Mouse (Mus musculus) liver, adult (tissue): ENCODE measurements around the gene Nbeal1.

Experiments used
- GATA4 ChIP-seq: IDR thresholded peaks from 2 replicates; pipeline ENCODE4 v1.6.1; 2014; ENCODE audit warnings: mild to moderate bottlenecking, low read length; ENCODE audit not compliant: insufficient replicate concordance

Gene Nbeal1

DNA sequence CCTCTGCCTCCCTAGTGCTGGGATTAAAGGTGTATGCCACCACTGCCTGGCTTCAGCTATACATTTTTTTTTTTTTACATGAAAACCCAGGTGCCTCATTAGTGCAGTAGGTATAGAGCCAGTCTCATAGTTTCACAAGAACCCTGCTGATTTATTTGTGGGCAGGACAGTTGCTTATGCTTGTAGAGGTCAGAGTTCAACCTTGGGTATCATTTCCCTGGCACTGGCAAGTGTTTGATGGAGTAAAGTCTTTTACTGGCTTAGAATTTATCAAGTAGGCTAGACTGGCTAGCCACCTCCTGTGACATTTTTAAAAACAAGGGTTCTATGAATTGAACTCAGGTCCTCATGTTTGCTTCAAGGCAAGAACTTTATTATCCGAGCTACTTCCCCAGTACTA, 113.5 kb downstream of the Nbeal1 start:
- no peak for TF ChIP-seq GATA4

DNA sequence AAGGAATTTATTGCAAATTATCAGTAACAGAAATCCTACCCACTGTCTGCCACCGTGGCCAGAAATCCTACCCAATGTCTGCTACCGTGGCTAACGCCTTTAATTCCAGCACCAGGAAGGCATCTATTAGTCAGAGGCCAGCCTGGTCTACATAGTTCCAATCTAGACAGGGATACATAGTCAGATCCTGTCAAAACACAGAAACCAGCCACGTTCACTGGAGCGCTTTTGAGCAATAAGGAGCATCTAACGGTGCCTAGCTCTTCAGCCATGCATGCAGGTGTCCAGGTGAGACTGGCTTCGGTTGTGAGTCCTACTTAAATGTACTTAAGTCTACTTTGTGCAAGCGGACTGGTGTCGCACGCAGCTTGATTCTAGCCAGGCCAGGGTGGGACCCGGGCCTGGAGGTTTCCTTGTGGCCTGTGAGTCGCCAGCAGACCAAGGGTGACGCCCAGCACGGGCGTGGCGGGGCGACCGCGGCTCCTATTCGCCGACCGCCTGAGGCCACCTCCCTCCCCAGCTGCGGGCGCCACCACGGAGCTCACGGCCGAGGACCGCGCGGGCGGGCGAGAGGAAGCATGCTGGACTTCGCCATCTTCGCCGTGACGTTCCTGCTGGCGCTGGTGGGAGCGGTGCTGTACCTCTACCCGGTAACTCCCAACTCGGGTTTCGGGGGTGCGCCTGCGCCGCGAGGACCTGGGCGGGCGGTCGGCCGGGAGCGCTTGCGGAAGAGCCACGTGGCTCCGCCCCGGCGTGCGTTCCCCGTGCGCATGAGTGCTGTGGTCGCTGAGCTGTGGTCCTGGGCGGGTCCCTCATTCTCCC, 162.6 kb downstream of the Nbeal1 start, which contains the start of gene Cyp20a1:
TSS of gene Cyp20a1 (plus strand) at position 516 of the 822 bp plus-strand sequence.
- no peak for TF ChIP-seq GATA4

DNA sequence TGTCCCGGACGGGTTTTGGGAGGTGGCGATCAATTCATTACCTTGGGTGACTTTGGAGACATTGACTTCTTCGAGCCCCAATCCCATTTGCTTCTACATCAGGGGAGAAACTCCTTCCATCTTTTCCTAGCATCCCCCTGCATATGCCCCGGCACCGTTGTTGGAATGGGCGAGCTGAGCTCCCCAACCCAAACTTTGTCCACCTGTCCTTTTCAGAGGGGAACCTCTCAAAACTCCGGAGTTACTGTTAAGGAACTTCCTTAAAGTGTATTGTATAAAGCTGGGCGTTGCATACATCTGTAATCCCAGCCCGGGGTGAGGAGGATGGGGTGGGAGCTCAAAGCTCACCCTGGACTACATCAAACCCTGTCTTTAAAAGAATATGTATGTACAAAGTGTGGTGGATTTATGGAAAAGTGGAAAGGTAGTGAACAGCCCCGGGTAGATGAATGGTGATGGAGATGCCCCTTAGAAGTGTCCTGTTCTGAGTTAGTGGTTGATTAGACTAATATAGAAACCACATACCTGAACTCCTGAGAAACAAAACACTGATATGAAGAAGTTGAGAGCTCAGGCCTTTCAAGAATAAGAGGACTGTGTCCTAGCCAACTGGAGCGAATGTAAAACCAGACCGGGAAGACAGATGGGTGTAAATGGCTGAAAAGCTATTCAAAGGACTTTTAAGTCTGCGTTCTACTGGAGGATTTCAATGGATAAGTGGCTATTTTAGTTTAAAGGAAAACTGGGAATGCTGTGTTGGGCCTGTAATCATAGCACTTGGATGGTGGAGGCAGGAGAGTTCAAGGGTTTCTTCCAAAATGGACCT, 163.4 kb downstream of the Nbeal1 start:
- TF ChIP-seq GATA4, result no peak

DNA sequence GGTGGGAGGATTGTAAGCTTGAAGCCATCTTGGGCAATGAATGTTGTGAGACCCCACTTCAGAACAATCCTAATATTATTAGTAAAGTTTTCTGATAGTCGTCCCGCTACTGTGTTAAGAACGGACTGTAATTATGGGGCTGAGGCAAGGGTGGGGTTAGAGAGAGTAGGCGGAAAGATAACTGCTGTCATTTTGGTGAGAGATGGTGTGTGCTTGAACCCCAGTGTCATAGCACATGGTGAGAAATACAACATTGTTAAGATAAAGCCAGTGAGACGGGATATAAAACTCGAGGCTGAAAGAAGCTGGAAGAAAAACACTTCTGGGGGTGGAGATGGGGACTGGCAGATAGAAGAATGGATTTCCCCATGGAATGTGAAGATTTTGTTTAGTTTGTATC, 164.3 kb downstream of the Nbeal1 start:
- TF ChIP-seq GATA4, result no peak

DNA sequence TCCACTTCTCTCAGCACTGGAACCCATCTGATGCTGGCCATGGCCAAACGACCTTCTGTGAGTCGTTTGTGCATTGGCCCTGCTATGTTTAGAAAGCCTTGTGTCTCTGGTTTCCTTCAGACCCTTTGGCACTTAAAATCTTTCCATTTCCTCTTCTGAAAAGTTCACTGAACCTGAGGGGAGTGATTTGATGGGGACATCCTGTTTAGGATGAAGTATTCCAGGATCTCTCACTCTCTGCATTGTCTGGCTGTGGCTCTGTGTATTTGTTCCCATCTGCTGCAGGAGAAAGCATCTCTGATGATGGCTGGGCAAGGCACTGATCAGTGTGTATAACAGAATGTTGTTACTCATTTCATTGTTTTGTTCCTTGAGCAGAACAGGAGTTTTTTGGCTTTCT, 165.3 kb downstream of the Nbeal1 start:
- TF ChIP-seq GATA4, result peak; percentile 29; the same call in 1 of the 2 replicates

DNA sequence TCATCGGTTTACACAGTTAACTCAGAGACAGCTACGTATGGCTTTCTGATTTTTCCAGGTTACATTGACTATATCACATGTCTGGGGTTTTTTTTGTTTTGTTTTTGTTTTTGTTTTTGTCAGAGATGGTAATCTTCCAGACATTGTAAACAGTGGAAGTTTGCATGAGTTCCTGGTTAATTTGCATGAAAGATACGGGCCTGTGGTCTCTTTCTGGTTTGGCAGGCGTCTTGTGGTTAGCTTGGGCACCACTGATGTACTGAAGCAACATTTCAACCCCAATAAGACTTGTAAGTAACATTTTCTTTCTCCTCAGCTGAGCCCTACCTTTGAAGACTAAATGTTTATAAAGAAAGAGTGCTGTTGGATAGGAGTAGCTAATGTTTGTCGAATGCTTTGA, 172.4 kb downstream of the Nbeal1 start:
- TF ChIP-seq GATA4, result no peak

DNA sequence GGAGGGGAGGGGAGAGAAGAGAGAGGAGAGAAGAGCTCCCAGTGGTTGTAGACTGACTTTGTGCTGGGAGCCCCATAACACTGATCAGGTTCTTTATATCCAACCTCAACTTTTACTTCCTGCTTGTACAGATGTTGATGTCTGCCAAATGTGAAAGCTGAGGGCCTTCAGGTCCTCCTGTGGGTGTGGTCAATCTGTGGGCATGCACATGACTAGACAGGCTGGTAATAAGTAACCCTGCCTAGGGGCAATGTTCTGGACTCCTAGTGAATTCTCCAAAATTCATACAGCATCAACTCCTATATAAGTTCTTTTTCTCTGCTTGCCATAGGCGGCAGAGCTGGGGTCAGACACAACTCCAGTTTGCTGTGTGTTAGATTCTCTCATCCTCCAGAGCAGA, 181.2 kb downstream of the Nbeal1 start:
- no peak for TF ChIP-seq GATA4

DNA sequence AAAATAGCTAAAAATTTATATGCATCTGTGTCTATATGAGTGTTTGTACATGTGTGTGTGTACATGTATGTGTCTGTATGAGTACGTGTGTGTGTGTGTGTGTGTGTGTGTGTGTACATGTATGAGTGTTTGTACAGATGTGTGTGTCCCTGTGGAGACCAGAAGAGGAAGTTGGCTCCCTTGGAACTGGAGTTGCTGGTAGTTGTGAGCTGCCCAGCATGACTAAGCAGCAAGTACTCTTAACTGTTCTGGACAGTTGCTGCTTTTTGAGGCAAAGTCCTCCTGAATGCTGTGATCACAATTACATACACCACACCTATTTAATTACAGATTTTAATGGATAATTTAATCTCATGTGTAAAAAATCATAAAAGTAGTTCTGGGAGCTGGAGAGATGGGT, 196.2 kb downstream of the Nbeal1 start:
- no peak for TF ChIP-seq GATA4

DNA sequence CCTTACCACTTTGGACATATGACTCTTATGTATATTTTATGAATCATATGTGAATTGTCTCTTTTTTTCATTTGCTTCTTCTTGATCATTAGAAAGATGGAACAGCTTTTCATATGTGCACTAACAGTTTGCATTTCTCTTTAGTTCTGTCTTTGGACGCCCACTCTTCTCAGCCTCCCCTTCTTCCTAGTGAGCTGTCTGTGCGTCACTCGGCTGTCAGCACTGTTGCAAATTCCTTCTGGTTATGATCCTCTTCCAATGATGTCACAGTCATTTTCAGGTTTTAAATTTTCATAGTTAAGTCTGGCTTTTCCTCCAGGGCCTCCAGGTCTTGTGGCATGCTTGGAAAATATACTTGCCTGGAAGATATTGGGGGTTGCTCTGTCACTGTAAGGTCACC, 201.5 kb downstream of the Nbeal1 start:
- no peak for TF ChIP-seq GATA4
